Mouse (Mus musculus): ENCODE results near the gene P2rx1. TPM values are rescaled to one million over a fixed set of nuclear protein-coding genes. Genes with fewer than 3 reads are reported as not detected.
A peak's percentile ranks its signal among the peaks of the same experiment; 100 is the strongest.

P2rx1 gene
- polyA plus RNA-seq, 1 experiment from 2014 or later, result 1.7 TPM

- Histone ChIP-seq H3K27ac (no peak overlapping the region), H3K4me1 (replicated peaks) (peaks cover 42% of the 10 kb centered on the region), H3K27me3 (peaks cover 35% of the 10 kb centered on the region), H3K9ac (no peak overlapping the region), H3K9me3 (replicated peaks) (no peaks in the 10 kb centered on the region), H3K4me2 (0 out of 2 replicates have a peak overlapping the region, but pooled peaks have one; percentile 6), H3K4me3 (no peak overlapping the region), H3K36me3 (no peaks in the 10 kb centered on the region)
- ATAC-seq (replicated peaks; ENCODE audit: insufficient number of reproducible peaks, insufficient read depth, low FRiP score, low read depth), result no peak; the same call in 1 of the 2 replicates
- 44% methylated on average over 7 of the region's 7 CpGs for WGBS
These were observed 25.5 kb downstream of the P2rx1 start for GRCm38 (mm10) chr11:73024236-73024904.

- WGBS, result 41% methylated on average over 8 of the region's 8 CpGs
- H3K27me3 ChIP-seq, result peaks cover 9% of the 10 kb centered on the region
- ATAC-seq (replicated peaks; ENCODE audit: insufficient number of reproducible peaks, insufficient read depth, low FRiP score, low read depth), result no peak
- peaks cover 44% of the 10 kb centered on the region for H3K4me1 ChIP-seq (replicated peaks)
- H3K36me3 ChIP-seq, result no peaks in the 10 kb centered on the region
- no peak overlapping the region for H3K4me3 ChIP-seq
- H3K9me3 ChIP-seq (replicated peaks), result no peaks in the 10 kb centered on the region
- H3K9ac ChIP-seq, result no peak overlapping the region
- no peak overlapping the region for H3K27ac ChIP-seq
- H3K4me2 ChIP-seq, result no peak overlapping the region
These were observed 28.1 kb downstream of the P2rx1 start for GRCm38 (mm10) chr11:73026961-73027360.

GRCm38 (mm10) chr11:73030821-73031498 lies 32.1 kb downstream of the P2rx1 start:
- Histone ChIP-seq H3K27me3 (0 out of 2 replicates have a peak, but pooled peaks cover 2% of the 10 kb centered on the region), H3K4me3 (peak overlapping the region; percentile 41), H3K36me3 (no peaks in the 10 kb centered on the region), H3K27ac (peak overlapping the region; percentile 72), H3K9me3 (replicated peaks) (no peaks in the 10 kb centered on the region), H3K4me2 (peak overlapping the region; percentile 67), H3K9ac (peak overlapping the region; percentile 43), H3K4me1 (replicated peaks) (peaks cover 20% of the 10 kb centered on the region)
- ATAC-seq (replicated peaks; ENCODE audit: insufficient number of reproducible peaks, insufficient read depth, low FRiP score, low read depth), result peak; percentile 91
- WGBS, result 24% methylated on average over 20 of the region's 20 CpGs

GRCm38 (mm10) chr11:73031536-73031935 lies 32.6 kb downstream of the P2rx1 start:
- Histone ChIP-seq H3K36me3 (no peaks in the 10 kb centered on the region), H3K9me3 (replicated peaks) (no peaks in the 10 kb centered on the region), H3K4me2 (peak overlapping the region; percentile 67; the same call in 1 of the 2 replicates), H3K4me3 (no peak overlapping the region), H3K27me3 (0 out of 2 replicates have a peak, but pooled peaks cover 2% of the 10 kb centered on the region), H3K9ac (no peak overlapping the region), H3K27ac (0 out of 2 replicates have a peak overlapping the region, but pooled peaks have one; percentile 72), H3K4me1 (replicated peaks) (peaks cover 22% of the 10 kb centered on the region)
- no peak for ATAC-seq (replicated peaks; ENCODE audit: insufficient number of reproducible peaks, insufficient read depth, low FRiP score, low read depth)
- WGBS, result 76% methylated on average over 5 of the region's 5 CpGs

GRCm38 (mm10) chr11:73036077-73036476 lies 37.2 kb downstream of the P2rx1 start:
- Histone ChIP-seq H3K36me3 (no peaks in the 10 kb centered on the region), H3K27ac (no peak overlapping the region), H3K9me3 (replicated peaks) (no peaks in the 10 kb centered on the region), H3K27me3 (0 out of 2 replicates have a peak, but pooled peaks cover 2% of the 10 kb centered on the region), H3K9ac (no peak overlapping the region), H3K4me1 (replicated peaks) (peaks cover 21% of the 10 kb centered on the region), H3K4me2 (no peak overlapping the region), H3K4me3 (no peak overlapping the region)
- no peak for ATAC-seq (replicated peaks; ENCODE audit: insufficient number of reproducible peaks, insufficient read depth, low FRiP score, low read depth)
- WGBS, result 55% methylated on average over 7 of the region's 7 CpGs

GRCm38 (mm10) chr11:73036889-73037288 lies 38.0 kb downstream of the P2rx1 start:
- Histone ChIP-seq H3K27ac (no peak overlapping the region), H3K36me3 (no peaks in the 10 kb centered on the region), H3K4me3 (no peak overlapping the region), H3K9ac (no peak overlapping the region), H3K4me1 (replicated peaks) (peaks cover 15% of the 10 kb centered on the region), H3K4me2 (no peak overlapping the region), H3K27me3 (0 out of 2 replicates have a peak, but pooled peaks cover 2% of the 10 kb centered on the region), H3K9me3 (replicated peaks) (no peaks in the 10 kb centered on the region)
- ATAC-seq (replicated peaks; ENCODE audit: insufficient number of reproducible peaks, insufficient read depth, low FRiP score, low read depth), result 0 out of 2 replicates have a peak, but pooled peaks have one; percentile 28
- 53% methylated on average over 6 of the region's 6 CpGs for WGBS

- H3K4me3 ChIP-seq, result no peak overlapping the region
- no peak for ATAC-seq (replicated peaks; ENCODE audit: insufficient number of reproducible peaks, insufficient read depth, low FRiP score, low read depth)
- H3K9me3 ChIP-seq (replicated peaks), result no peaks in the 10 kb centered on the region
- 86% methylated on average over 3 of the region's 3 CpGs for WGBS
- H3K4me1 ChIP-seq (replicated peaks), result peaks cover 15% of the 10 kb centered on the region
- H3K9ac ChIP-seq, result no peak overlapping the region
- H3K27ac ChIP-seq, result no peak overlapping the region
- H3K4me2 ChIP-seq, result no peak overlapping the region
- no peaks in the 10 kb centered on the region for H3K36me3 ChIP-seq
- H3K27me3 ChIP-seq, result 0 out of 2 replicates have a peak, but pooled peaks cover 2% of the 10 kb centered on the region
These were observed 38.8 kb downstream of the P2rx1 start for GRCm38 (mm10) chr11:73037691-73038090.

- H3K4me1 ChIP-seq (replicated peaks), result peaks cover 15% of the 10 kb centered on the region
- WGBS, result 56% methylated on average over 9 of the region's 9 CpGs
- no peak overlapping the region for H3K9ac ChIP-seq
- H3K9me3 ChIP-seq (replicated peaks), result no peaks in the 10 kb centered on the region
- H3K27me3 ChIP-seq, result no peaks in the 10 kb centered on the region
- H3K36me3 ChIP-seq, result no peaks in the 10 kb centered on the region
- no peak overlapping the region for H3K4me2 ChIP-seq
- ATAC-seq (replicated peaks; ENCODE audit: insufficient number of reproducible peaks, insufficient read depth, low FRiP score, low read depth), result no peak
- no peak overlapping the region for H3K4me3 ChIP-seq
- H3K27ac ChIP-seq, result no peak overlapping the region
These were observed 40.3 kb downstream of the P2rx1 start for GRCm38 (mm10) chr11:73039102-73039799.

- ATAC-seq (replicated peaks; ENCODE audit: insufficient number of reproducible peaks, insufficient read depth, low FRiP score, low read depth), result no peak
- Histone ChIP-seq H3K9ac (no peak overlapping the region), H3K36me3 (no peaks in the 10 kb centered on the region), H3K27me3 (no peaks in the 10 kb centered on the region), H3K4me3 (no peak overlapping the region), H3K4me1 (replicated peaks) (peaks cover 13% of the 10 kb centered on the region), H3K9me3 (replicated peaks) (no peaks in the 10 kb centered on the region), H3K27ac (no peak overlapping the region), H3K4me2 (no peak overlapping the region)
- 51% methylated on average over 6 of the region's 6 CpGs for WGBS
These were observed 45.4 kb downstream of the P2rx1 start for GRCm38 (mm10) chr11:73044229-73044755.

GRCm38 (mm10) chr11:73044789-73045188 lies 45.9 kb downstream of the P2rx1 start:
- no peak overlapping the region for H3K4me3 ChIP-seq
- no peak overlapping the region for H3K4me2 ChIP-seq
- no peaks in the 10 kb centered on the region for H3K9me3 ChIP-seq (replicated peaks)
- no peaks in the 10 kb centered on the region for H3K27me3 ChIP-seq
- ATAC-seq (replicated peaks; ENCODE audit: insufficient number of reproducible peaks, insufficient read depth, low FRiP score, low read depth), result no peak
- peaks cover 16% of the 10 kb centered on the region for H3K4me1 ChIP-seq (replicated peaks)
- no peak overlapping the region for H3K27ac ChIP-seq
- WGBS, result 73% methylated on average over 4 of the region's 4 CpGs
- H3K36me3 ChIP-seq, result peaks cover 1% of the 10 kb centered on the region; the same call in 1 of the 2 replicates
- H3K9ac ChIP-seq, result no peak overlapping the region

GRCm38 (mm10) chr11:73047542-73047996 lies 48.7 kb downstream of the P2rx1 start, which contains the start of gene Ncbp3:
Gene Ncbp3 (plus strand): TSS chr11:73047783.
- Histone ChIP-seq H3K4me1 (replicated peaks) (peaks cover 19% of the 10 kb centered on the region), H3K4me2 (peak within 1 kb of the TSS; percentile 71), H3K27ac (peak within 1 kb of the TSS; percentile 96), H3K27me3 (no peaks in the 10 kb centered on the region), H3K9me3 (replicated peaks) (no peaks in the 10 kb centered on the region), H3K9ac (peak within 1 kb of the TSS; percentile 97), H3K4me3 (peak within 1 kb of the TSS; percentile 91), H3K36me3 (peaks cover 19% of the 10 kb centered on the region)
- WGBS, result 1% methylated on average over 39 of the region's 39 CpGs
- ATAC-seq (replicated peaks; ENCODE audit: insufficient number of reproducible peaks, insufficient read depth, low FRiP score, low read depth), result peak; percentile 95

Data from heart, embryonic 15.5 days (tissue).